Mouse (Mus musculus): ENCODE data around the gene Aldh3b2. TPM values are rescaled to one million over a fixed set of nuclear protein-coding genes. Genes with fewer than 3 reads are reported as not detected.
"Not testable (repeated sequence)": the region's sequence is repeated elsewhere in the genome, so short reads cannot be mapped to it uniquely, and the experiment has no call there.

Aldh3b2 gene
- polyA plus RNA-seq, 1 experiment from 2014 or later, result 0.84 TPM

DNA sequence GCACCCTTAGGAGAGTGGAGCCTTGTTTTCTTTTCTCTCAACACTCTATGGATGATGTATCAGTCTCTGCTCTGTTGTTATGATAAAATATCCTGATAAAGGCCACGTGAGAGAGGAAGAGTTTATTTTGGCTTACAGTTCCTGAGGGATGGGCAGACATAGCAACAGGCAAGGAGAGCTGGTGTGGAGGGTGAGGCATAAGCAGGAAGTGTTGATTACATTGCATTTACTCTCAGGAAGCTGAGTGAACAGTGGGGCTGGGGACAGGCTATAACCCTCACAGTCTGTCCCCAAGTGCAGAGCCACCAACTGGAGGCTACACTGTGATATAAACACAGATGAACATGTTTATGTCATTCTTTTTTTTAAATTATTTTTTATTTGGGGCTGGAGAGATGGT is 20.0 kb upstream of the Aldh3b2 start:
- Histone ChIP-seq H3K4me2 (replicated peaks) (no peak overlapping the region), H3K27me3 (replicated peaks) (no peaks in the 10 kb centered on the region), H3K4me1 (replicated peaks) (peaks cover 2% of the 10 kb centered on the region; the same call in 1 of the 2 replicates), H3K9me3 (no peaks in the 10 kb centered on the region), H3K4me3 (replicated peaks) (no peak overlapping the region), H3K9ac (no peak overlapping the region), H3K27ac (no peak overlapping the region), H3K36me3 (no peaks in the 10 kb centered on the region)
- no peak for ATAC-seq
- WGBS, result 39% methylated on average over 1 of the region's 1 CpGs

DNA sequence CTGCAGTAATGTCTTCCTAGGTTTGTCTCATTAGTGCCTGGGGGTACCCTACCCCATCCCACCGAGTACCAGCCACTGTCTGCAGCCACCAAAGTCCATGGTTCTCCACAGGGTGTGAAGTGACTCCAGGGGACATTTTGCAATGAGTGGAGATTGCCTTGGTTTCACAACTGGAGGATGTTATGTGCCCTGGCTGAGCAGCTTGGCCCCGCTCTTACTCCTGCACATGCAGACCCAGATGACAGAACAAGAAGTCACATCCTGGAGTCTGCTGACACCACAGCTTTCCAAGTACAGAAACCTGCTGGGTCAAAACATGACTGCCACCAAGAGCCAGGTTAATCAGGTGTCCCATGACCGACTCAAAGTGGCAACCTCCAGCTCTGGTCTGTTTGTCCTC is 17.1 kb upstream of the Aldh3b2 start:
- H3K4me3 ChIP-seq (replicated peaks), result no peak overlapping the region
- H3K27ac ChIP-seq, result no peak overlapping the region
- ATAC-seq, result no peak
- no peaks in the 10 kb centered on the region for H3K36me3 ChIP-seq
- no peaks in the 10 kb centered on the region for H3K27me3 ChIP-seq (replicated peaks)
- H3K9ac ChIP-seq, result no peak overlapping the region
- WGBS, result 76% methylated on average over 3 of the region's 3 CpGs
- no peaks in the 10 kb centered on the region for H3K9me3 ChIP-seq
- no peak overlapping the region for H3K4me2 ChIP-seq (replicated peaks)
- peaks cover 2% of the 10 kb centered on the region; the same call in 1 of the 2 replicates for H3K4me1 ChIP-seq (replicated peaks)

DNA sequence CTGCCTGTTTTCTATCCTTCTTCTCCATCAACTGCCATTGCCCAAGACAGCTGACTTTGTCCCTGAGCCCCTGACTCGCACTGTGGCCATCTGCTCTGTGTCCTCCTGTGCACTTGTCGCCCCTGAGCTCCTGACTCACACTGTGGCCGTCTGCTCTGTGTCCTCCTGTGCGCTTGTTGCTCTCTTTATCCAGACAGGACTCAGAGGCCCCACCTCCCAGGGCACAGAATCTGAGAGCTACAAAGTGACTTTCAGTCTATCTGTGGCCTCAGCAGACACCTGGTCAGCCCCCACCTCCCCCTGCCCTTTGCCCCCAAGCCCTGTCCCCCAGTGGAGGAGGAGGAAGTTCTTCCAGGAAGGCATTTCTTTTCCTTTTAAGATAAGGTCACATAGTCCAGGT is 16.3 kb upstream of the Aldh3b2 start:
- no peak overlapping the region for H3K4me2 ChIP-seq (replicated peaks)
- peak; percentile 72 for ATAC-seq
- H3K4me1 ChIP-seq (replicated peaks), result peaks cover 2% of the 10 kb centered on the region; the same call in 1 of the 2 replicates
- H3K27me3 ChIP-seq (replicated peaks), result no peaks in the 10 kb centered on the region
- no peak overlapping the region for H3K27ac ChIP-seq
- no peak overlapping the region for H3K9ac ChIP-seq
- H3K9me3 ChIP-seq, result no peaks in the 10 kb centered on the region
- WGBS, result 40% methylated on average over 4 of the region's 4 CpGs
- H3K4me3 ChIP-seq (replicated peaks), result no peak overlapping the region
- H3K36me3 ChIP-seq, result no peaks in the 10 kb centered on the region

DNA sequence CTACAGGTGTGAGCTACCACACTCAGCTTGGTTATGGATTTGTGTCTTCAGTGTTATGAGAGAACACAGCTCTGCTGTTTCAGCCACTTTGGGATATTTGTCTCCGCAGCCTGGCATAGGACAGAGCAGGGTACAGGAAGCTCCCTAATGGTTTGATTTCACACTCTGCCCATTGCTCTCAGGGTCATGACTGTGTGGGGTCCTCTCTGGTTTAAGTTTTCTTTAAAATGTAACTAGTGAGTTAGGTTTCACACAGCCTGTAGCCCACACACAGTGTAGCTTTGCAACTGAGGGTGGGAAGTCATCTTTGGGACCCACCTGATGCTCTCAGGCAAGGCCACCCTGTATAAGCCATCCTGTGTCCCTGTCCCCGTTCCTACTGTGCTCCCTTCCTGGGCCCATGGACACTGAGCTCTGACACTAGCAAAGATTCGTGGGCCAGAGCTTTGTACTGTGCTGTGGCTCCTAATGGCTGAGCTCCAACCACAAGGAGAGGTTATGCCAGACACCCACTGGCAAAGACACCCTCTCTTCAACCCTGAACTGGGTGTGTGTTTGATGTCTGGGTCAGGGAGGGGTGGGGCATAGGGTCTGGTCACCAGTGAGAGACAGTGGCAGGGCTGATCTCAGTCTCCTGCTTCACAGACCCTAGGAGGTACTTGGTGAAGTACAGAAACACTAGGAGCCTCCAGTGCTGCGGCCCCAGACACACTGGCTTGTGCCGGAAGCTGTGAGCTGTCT is 14.7 kb upstream of the Aldh3b2 start:
- H3K9me3 ChIP-seq; H3K9ac ChIP-seq; H3K36me3 ChIP-seq; ATAC-seq; H3K27ac ChIP-seq; H3K27me3 ChIP-seq (replicated peaks); H3K4me3 ChIP-seq (replicated peaks); H3K4me2 ChIP-seq (replicated peaks); H3K4me1 ChIP-seq (replicated peaks): not testable (repeated sequence)
- 77% methylated on average over 5 of the region's 5 CpGs for WGBS

DNA sequence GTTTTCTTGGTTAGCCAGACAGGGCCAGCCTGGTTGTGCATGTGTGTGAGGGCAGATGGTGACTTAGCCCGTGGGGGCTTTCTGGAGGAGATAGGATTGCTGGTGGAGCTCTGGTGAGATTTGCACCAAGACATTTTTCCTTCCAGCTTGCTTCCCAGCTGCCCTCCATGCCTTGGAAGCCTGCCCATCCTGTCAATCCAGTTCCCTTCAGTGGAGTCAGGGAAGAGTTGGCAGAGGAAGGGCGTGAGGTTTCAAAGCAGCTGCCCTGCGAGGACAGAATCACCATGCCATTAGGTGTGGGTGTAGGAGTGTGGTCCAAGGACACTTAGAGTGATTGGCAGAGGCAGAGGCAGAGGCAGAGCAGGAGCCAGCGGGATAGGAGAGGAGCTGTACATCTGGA is 13.7 kb upstream of the Aldh3b2 start, which contains the start of gene Aldh3b3:
TSS of gene Aldh3b3 (plus strand) at position 176 of the 400 bp plus-strand sequence.
- H3K9me3 ChIP-seq, result no peaks in the 10 kb centered on the region
- H3K27ac ChIP-seq, result no peak within 1 kb of the TSS
- peaks cover 2% of the 10 kb centered on the region; the same call in 1 of the 2 replicates for H3K4me1 ChIP-seq (replicated peaks)
- H3K9ac ChIP-seq, result no peak within 1 kb of the TSS
- H3K36me3 ChIP-seq, result no peaks in the 10 kb centered on the region
- H3K27me3 ChIP-seq (replicated peaks), result no peaks in the 10 kb centered on the region
- 63% methylated on average over 4 of the region's 4 CpGs for WGBS
- H3K4me2 ChIP-seq (replicated peaks), result no peak within 1 kb of the TSS
- no peak within 1 kb of the TSS for H3K4me3 ChIP-seq (replicated peaks)
- no peak for ATAC-seq

DNA sequence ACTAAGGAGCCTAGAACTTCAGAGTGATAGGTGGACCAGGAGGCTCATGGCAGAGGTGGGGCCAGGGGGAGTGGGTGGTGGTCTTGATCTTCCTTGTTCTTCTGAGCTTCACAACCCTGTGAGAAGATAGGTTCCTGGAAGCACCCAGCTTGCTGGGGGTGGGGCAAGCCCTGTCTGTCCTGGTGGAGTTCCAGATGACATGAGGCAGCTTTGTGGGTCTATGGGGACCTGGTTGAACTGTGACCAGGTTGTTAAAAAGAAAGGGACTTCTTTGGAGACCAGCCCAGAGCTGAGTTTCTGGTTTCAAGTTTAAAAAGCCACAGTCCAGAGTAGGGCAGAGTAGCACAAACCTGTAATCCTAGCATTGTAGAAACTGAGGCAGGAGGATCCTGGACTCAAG is 13.1 kb upstream of the Aldh3b2 start:
- H3K4me1 ChIP-seq (replicated peaks), result peaks cover 2% of the 10 kb centered on the region; the same call in 1 of the 2 replicates
- no peaks in the 10 kb centered on the region for H3K36me3 ChIP-seq
- no peaks in the 10 kb centered on the region for H3K27me3 ChIP-seq (replicated peaks)
- H3K4me2 ChIP-seq (replicated peaks), result no peak overlapping the region
- no peak overlapping the region for H3K4me3 ChIP-seq (replicated peaks)
- no peaks in the 10 kb centered on the region for H3K9me3 ChIP-seq
- no peak overlapping the region for H3K27ac ChIP-seq
- no peak overlapping the region for H3K9ac ChIP-seq
- ATAC-seq, result no peak

DNA sequence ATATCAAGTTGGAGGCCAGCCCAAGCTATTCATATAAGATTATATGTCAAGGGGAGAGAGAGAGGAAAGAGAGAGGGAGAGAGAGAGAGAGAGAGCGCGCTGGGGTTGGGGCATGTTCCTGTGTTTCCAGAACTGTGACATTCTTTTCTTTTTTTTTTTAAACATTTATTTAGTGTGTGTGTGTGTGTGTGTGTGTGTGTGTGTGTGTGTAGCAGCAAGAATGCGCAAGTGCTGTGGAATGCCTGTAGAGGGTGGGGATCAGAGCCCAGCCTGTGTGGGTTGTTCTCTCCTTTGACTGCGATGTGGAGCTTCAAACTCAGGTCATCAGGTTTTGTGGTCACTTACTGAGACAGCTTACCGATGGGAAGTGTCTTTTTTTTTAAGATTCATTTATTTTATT is 11.9 kb upstream of the Aldh3b2 start:
- no peak for ATAC-seq
- Histone ChIP-seq H3K4me3 (replicated peaks) (no peak overlapping the region), H3K27ac (no peak overlapping the region), H3K9me3 (no peaks in the 10 kb centered on the region), H3K4me2 (replicated peaks) (no peak overlapping the region), H3K9ac (no peak overlapping the region), H3K36me3 (no peaks in the 10 kb centered on the region), H3K27me3 (replicated peaks) (no peaks in the 10 kb centered on the region), H3K4me1 (replicated peaks) (peaks cover 2% of the 10 kb centered on the region; the same call in 1 of the 2 replicates)
- 72% methylated on average over 5 of the region's 5 CpGs for WGBS

DNA sequence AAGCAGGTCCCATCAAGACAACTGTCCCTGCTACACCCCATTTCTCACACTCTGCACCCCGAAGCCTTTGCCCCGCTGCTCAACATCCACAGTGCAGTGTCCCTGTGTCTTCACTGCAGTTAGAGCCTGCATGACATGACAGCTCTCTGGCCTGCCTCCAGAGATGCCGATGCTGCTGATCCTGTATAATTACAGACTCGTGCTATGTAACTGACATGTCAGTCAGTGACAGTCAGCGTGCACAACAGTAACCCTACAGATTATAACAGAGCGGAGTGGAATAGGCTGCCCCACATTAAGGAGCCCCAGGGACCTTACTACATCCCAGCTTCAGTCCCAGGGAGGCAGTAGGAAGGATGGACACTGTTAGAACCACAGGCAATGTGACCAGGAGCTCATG is 10.3 kb upstream of the Aldh3b2 start:
- not testable (repeated sequence) for H3K4me2 ChIP-seq (replicated peaks); H3K4me3 ChIP-seq (replicated peaks); H3K9ac ChIP-seq; H3K27ac ChIP-seq; H3K36me3 ChIP-seq; ATAC-seq; H3K27me3 ChIP-seq (replicated peaks); H3K4me1 ChIP-seq (replicated peaks); H3K9me3 ChIP-seq
- 86% methylated on average over 6 of the region's 6 CpGs for WGBS

DNA sequence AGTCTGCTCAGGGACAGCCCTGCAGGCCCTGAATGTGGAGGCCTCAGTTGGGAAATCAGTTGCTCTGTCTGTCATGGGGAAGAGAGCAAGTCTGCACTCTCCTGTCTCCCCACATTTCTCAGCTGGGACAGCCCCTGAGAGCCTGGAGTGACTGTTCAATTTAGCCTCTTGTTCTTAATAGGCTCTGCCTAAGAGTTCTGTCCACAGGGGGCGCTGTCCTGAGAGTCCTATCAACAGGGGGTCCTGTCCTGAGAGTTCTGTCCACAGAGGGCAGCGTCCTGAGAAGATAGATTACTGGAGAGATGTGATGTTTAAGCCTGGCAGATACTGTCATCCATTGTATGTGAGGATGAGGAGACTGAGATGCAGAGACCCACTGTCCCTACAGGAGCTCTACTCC is 9.7 kb upstream of the Aldh3b2 start:
- Histone ChIP-seq H3K9me3 (no peaks in the 10 kb centered on the region), H3K4me3 (replicated peaks) (no peak overlapping the region), H3K36me3 (no peaks in the 10 kb centered on the region), H3K4me2 (replicated peaks) (no peak overlapping the region), H3K27me3 (replicated peaks) (no peaks in the 10 kb centered on the region), H3K4me1 (replicated peaks) (no peaks in the 10 kb centered on the region), H3K9ac (no peak overlapping the region), H3K27ac (no peak overlapping the region)
- no peak for ATAC-seq
- WGBS, result 15% methylated on average over 2 of the region's 2 CpGs

DNA sequence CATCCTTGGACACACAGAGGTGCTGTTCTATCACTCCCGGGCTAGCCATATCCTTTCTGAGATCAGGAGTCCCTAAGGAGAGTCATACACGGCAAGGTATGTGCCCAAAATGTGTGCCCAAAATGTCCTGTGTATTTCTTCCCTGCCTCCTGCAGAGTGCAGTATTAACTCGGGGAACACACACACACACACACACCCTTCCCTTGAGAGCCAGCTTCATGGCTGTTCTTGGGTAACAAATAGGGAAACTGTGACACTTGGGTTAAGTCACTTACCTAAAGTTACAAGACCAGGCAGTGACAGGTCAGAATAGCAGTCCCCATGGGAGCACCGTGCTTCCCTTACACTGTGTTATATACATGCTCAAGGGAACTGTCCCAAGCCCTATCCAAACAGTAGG is 8.1 kb upstream of the Aldh3b2 start:
- Histone ChIP-seq H3K4me2 (replicated peaks) (no peak overlapping the region), H3K9me3 (no peaks in the 10 kb centered on the region), H3K9ac (no peak overlapping the region), H3K27ac (no peak overlapping the region), H3K4me3 (replicated peaks) (no peak overlapping the region), H3K4me1 (replicated peaks) (no peaks in the 10 kb centered on the region), H3K27me3 (replicated peaks) (no peaks in the 10 kb centered on the region), H3K36me3 (no peaks in the 10 kb centered on the region)
- 74% methylated on average over 4 of the region's 4 CpGs for WGBS
- no peak for ATAC-seq

DNA sequence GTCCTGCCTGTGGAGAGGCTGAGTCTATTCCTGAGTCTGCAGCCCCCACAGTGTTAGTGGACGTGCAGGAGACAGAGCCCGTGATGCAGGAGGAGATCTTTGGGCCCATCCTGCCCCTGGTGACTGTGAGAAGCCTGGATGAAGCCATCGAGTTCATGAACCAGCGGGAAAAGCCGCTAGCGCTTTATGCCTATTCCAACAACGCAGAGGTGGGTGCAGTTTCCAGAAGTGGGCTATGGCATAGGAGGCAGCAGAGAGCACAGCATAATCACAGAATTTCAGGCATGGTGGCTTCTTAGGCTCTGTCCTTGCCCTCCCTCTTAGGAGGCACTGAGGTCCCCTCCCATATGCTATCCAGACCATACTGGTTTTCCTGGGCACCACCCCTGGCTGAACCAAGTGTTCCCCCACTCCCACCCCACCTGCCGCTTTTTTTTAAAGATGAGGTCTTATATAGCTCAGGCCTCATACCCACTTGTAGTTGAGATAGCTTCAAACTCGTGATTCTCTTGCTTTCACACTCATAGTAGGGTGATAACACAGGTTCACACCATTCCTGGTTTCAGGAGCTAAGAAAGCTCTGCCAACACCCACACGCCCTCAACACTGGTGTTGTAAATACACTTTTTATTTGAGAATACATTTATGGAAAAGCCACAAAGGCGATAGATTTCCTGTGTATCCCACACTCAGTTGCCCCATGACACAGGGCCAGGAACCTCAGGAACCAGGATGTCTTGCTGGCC is 5.6 kb upstream of the Aldh3b2 start:
- no peak overlapping the region for H3K9ac ChIP-seq
- no peak overlapping the region for H3K4me3 ChIP-seq (replicated peaks)
- H3K36me3 ChIP-seq, result no peaks in the 10 kb centered on the region
- H3K27ac ChIP-seq, result no peak overlapping the region
- no peak for ATAC-seq
- H3K4me2 ChIP-seq (replicated peaks), result no peak overlapping the region
- H3K4me1 ChIP-seq (replicated peaks), result no peaks in the 10 kb centered on the region
- WGBS, result 68% methylated on average over 11 of the region's 11 CpGs
- H3K9me3 ChIP-seq, result no peaks in the 10 kb centered on the region
- H3K27me3 ChIP-seq (replicated peaks), result no peaks in the 10 kb centered on the region

DNA sequence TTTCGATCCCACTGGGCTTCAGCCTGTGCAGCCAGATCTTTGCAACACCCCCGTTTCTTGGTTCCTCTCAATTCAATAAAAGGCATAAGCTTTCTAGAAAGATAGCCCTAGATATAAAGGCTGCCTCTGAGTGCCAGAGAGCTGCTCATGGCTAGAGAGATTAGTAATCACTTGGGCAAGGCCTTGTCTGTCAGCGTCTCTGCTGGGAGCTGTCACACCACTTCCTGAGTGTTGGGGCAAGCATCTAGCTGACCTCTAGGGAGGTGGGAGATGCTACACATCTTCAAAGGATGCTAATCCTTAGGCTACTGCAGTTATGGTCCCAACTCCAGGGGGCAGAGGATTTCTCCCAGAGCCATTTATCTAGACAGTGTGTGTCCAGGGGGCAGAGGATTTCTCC is 4.9 kb upstream of the Aldh3b2 start:
- Histone ChIP-seq H3K9ac (no peak overlapping the region), H3K4me2 (replicated peaks) (no peak overlapping the region), H3K27me3 (replicated peaks) (no peaks in the 10 kb centered on the region), H3K27ac (no peak overlapping the region), H3K4me1 (replicated peaks) (0 out of 2 replicates have a peak, but pooled peaks cover 2% of the 10 kb centered on the region), H3K4me3 (replicated peaks) (no peak overlapping the region), H3K36me3 (no peaks in the 10 kb centered on the region), H3K9me3 (no peaks in the 10 kb centered on the region)
- no peak for ATAC-seq
- 59% methylated on average over 3 of the region's 3 CpGs for WGBS

DNA sequence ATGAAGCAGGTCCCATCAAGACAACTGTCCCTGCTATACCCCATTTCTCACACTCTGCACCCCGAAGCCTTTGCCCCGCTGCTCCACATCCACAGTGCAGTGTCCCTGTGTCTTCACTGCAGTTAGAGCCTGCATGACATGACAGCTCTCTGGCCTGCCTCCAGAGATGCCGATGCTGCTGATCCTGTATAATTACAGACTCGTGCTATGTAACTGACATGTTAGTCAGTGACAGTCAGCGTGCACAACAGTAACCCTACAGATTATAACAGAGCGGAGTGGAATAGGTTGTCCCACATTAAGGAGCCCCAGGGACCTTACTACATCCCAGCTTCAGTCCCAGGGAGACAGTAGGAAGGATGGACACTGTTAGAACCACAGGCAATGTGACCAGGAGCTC is 2.5 kb downstream of the Aldh3b2 start:
- H3K9ac ChIP-seq; H3K4me3 ChIP-seq (replicated peaks); H3K9me3 ChIP-seq; H3K4me1 ChIP-seq (replicated peaks); H3K4me2 ChIP-seq (replicated peaks); ATAC-seq; H3K36me3 ChIP-seq; H3K27ac ChIP-seq; H3K27me3 ChIP-seq (replicated peaks): not testable (repeated sequence)
- 89% methylated on average over 6 of the region's 6 CpGs for WGBS
